Mouse (Mus musculus): ENCODE measurements around the gene Plekha7. TPM values are rescaled to one million over a fixed set of nuclear protein-coding genes. Genes with fewer than 3 reads are reported as not detected.

Plekha7 gene
- polyA plus RNA-seq, 1 experiment from 2014 or later = 25.7 TPM

GRCm38 (mm10) chr7:116262508-116262907 lies 45.7 kb downstream of the Plekha7 start:
- Histone ChIP-seq H3K36me3 (ENCODE audit: control insufficient read depth, insufficient read depth, low read length) (no peaks in the 10 kb centered on the region), H3K4me1 (ENCODE audit: control insufficient read depth, insufficient read depth, low read length) (peaks cover 30% of the 10 kb centered on the region), H3K9me3 (replicated peaks; ENCODE audit: control insufficient read depth, low read length) (no peaks in the 10 kb centered on the region), H3K27ac (ENCODE audit: low read depth, low read length) (no peak overlapping the region), H3K9ac (ENCODE audit: low read depth, low read length) (no peak overlapping the region; the same call in 1 of the 2 replicates), H3K4me3 (ENCODE audit: low read depth, low read length) (no peak overlapping the region), H3K4me2 (no peak overlapping the region), H3K27me3 (ENCODE audit: control insufficient read depth, insufficient read depth, low read length) (no peaks in the 10 kb centered on the region)
- no peak for ATAC-seq (replicated peaks; ENCODE audit: insufficient number of reproducible peaks, low FRiP score, low TSS enrichment)
- WGBS (ENCODE audit: insufficient replicate concordance) = 30% methylated on average over 2 of the region's 2 CpGs

DNA sequence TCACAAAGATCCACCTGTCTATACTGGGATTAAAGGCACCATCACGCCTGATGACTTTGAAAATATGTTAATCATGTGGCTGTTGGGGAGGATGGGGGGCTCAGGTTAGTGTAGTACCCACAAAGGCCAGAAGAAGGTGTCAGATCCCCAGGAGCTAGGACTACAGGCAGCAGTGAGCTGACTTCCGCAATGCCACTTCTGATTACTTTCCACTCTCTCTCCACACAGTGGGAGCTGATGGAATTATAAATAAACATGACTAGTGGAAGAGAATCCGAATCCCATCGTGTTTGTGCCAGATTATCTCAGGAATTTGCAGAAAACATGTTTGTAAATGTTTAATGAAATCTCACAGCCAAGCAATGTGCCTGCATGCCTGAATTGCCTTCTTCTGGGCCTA lies 46.1 kb downstream of the Plekha7 start:
- H3K27ac ChIP-seq (ENCODE audit: low read depth, low read length) = no peak overlapping the region
- H3K4me2 ChIP-seq = no peak overlapping the region
- WGBS (ENCODE audit: insufficient replicate concordance) = 30% methylated on average over 4 of the region's 4 CpGs
- no peak overlapping the region for H3K4me3 ChIP-seq (ENCODE audit: low read depth, low read length)
- no peaks in the 10 kb centered on the region for H3K27me3 ChIP-seq (ENCODE audit: control insufficient read depth, insufficient read depth, low read length)
- ATAC-seq (replicated peaks; ENCODE audit: insufficient number of reproducible peaks, low FRiP score, low TSS enrichment) = no peak
- H3K36me3 ChIP-seq (ENCODE audit: control insufficient read depth, insufficient read depth, low read length) = no peaks in the 10 kb centered on the region
- H3K4me1 ChIP-seq (ENCODE audit: control insufficient read depth, insufficient read depth, low read length) = peaks cover 30% of the 10 kb centered on the region
- H3K9ac ChIP-seq (ENCODE audit: low read depth, low read length) = no peak overlapping the region
- H3K9me3 ChIP-seq (replicated peaks; ENCODE audit: control insufficient read depth, low read length) = no peaks in the 10 kb centered on the region

DNA sequence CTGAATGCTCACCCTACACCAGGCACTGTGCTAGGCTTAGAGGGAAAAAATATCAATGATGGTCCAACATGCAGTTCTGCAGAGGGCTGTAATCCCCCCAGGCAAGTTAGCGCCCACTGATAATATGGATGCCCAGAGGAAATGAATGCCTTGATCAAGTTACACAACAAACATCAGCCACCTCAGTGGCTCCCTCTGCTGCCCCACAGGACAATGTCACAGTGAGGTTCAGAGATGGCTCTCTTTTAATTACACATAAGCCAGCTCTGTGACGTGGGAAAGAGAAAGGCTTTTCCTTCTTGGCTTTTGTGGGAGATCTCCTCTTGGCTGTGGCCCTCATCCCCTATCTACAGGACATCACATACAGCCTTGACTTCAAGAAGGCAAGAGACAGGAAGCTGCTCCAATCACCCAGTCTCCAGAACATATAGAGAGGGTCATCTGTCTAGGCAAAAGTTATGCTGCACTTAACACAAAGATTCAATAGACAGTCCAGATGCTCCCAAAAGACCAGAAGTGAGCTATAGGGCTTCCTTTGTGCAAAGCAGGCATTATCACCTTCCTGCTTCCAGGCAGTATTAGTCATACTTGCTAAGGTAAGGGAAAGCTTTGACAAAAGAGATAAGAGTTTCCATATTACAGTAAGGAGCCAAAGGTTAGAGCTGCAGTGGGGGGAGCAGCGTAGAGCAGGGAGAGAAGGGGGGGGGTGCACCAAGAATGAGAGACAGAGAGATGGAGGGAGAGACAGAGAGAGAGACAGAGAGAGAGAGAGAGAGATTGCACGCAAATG lies 47.2 kb downstream of the Plekha7 start:
- Histone ChIP-seq H3K36me3 (ENCODE audit: control insufficient read depth, insufficient read depth, low read length) (no peaks in the 10 kb centered on the region), H3K9ac (ENCODE audit: low read depth, low read length) (no peak overlapping the region; the same call in 1 of the 2 replicates), H3K4me3 (ENCODE audit: low read depth, low read length) (no peak overlapping the region), H3K27me3 (ENCODE audit: control insufficient read depth, insufficient read depth, low read length) (no peaks in the 10 kb centered on the region), H3K4me2 (no peak overlapping the region), H3K27ac (ENCODE audit: low read depth, low read length) (no peak overlapping the region), H3K4me1 (ENCODE audit: control insufficient read depth, insufficient read depth, low read length) (peaks cover 30% of the 10 kb centered on the region), H3K9me3 (replicated peaks; ENCODE audit: control insufficient read depth, low read length) (no peaks in the 10 kb centered on the region)
- no peak for ATAC-seq (replicated peaks; ENCODE audit: insufficient number of reproducible peaks, low FRiP score, low TSS enrichment)
- 49% methylated on average over 4 of the region's 4 CpGs for WGBS (ENCODE audit: insufficient replicate concordance)

GRCm38 (mm10) chr7:116258464-116259185 lies 49.6 kb downstream of the Plekha7 start:
- H3K9ac ChIP-seq (ENCODE audit: low read depth, low read length) = no peak overlapping the region
- WGBS (ENCODE audit: insufficient replicate concordance) = 76% methylated on average over 17 of the region's 17 CpGs

DNA sequence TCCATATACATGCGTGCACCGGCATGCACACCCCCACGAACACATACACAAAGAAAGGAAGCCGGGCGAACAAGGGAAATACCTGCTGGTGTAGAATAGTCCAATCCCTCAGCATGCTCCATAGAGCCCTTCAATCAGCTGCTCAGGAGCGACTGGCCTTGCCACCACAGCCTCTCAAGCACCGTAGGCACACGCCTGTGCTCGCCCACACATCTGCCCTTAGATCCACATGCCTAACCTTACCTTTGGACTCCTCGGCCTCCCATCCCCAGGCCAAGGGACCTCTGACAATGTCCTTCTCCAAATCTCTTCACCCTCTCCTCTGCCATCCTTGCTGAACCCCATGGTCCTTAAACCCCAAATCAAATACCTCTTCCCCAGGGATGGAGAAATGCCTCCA lies 50.2 kb downstream of the Plekha7 start:
- no peaks in the 10 kb centered on the region for H3K27me3 ChIP-seq (ENCODE audit: control insufficient read depth, insufficient read depth, low read length)
- no peak overlapping the region for H3K4me3 ChIP-seq (ENCODE audit: low read depth, low read length)
- H3K4me1 ChIP-seq (ENCODE audit: control insufficient read depth, insufficient read depth, low read length) = peaks cover 16% of the 10 kb centered on the region
- no peak overlapping the region for H3K9ac ChIP-seq (ENCODE audit: low read depth, low read length)
- no peak overlapping the region for H3K27ac ChIP-seq (ENCODE audit: low read depth, low read length)
- no peaks in the 10 kb centered on the region for H3K36me3 ChIP-seq (ENCODE audit: control insufficient read depth, insufficient read depth, low read length)
- 90% methylated on average over 10 of the region's 10 CpGs for WGBS (ENCODE audit: insufficient replicate concordance)
- no peaks in the 10 kb centered on the region for H3K9me3 ChIP-seq (replicated peaks; ENCODE audit: control insufficient read depth, low read length)
- no peak overlapping the region for H3K4me2 ChIP-seq
- no peak for ATAC-seq (replicated peaks; ENCODE audit: insufficient number of reproducible peaks, low FRiP score, low TSS enrichment)

More at GRCm38 (mm10) chr7:116258464-116259185, 49.6 kb downstream of the Plekha7 start:
- Histone ChIP-seq H3K27me3 (ENCODE audit: control insufficient read depth, insufficient read depth, low read length) (no peaks in the 10 kb centered on the region), H3K9me3 (replicated peaks; ENCODE audit: control insufficient read depth, low read length) (no peaks in the 10 kb centered on the region), H3K36me3 (ENCODE audit: control insufficient read depth, insufficient read depth, low read length) (no peaks in the 10 kb centered on the region), H3K27ac (ENCODE audit: low read depth, low read length) (no peak overlapping the region; the same call in 1 of the 2 replicates), H3K4me2 (no peak overlapping the region), H3K4me1 (ENCODE audit: control insufficient read depth, insufficient read depth, low read length) (peaks cover 23% of the 10 kb centered on the region), H3K4me3 (ENCODE audit: low read depth, low read length) (no peak overlapping the region)
- ATAC-seq (replicated peaks; ENCODE audit: insufficient number of reproducible peaks, low FRiP score, low TSS enrichment) = no peak

DNA sequence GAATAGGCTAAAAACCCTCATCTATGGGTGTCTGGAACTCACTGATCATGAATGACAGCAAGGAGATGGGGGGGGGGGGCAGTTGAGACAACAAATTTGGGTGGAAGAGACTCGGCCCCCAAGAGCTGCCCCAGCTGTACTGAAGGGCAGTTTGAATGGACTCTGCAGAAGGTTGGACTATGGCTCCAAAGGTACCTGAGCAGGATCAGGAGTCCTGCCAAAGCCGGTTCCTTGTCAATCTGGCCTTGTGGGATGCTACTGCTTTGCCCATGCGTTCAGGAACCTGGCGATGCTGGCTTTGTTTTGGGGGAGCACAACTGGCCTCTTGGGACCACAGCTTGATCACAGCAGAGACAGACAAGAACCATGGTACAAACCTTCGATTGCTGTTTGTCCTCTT lies 52.5 kb downstream of the Plekha7 start:
- no peak overlapping the region for H3K9ac ChIP-seq (ENCODE audit: low read depth, low read length)
- no peak overlapping the region for H3K4me3 ChIP-seq (ENCODE audit: low read depth, low read length)
- H3K27ac ChIP-seq (ENCODE audit: low read depth, low read length) = no peak overlapping the region
- H3K27me3 ChIP-seq (ENCODE audit: control insufficient read depth, insufficient read depth, low read length) = no peaks in the 10 kb centered on the region
- no peaks in the 10 kb centered on the region for H3K9me3 ChIP-seq (replicated peaks; ENCODE audit: control insufficient read depth, low read length)
- no peaks in the 10 kb centered on the region; the same call in none of the 2 replicates for H3K4me1 ChIP-seq (ENCODE audit: control insufficient read depth, insufficient read depth, low read length)
- 75% methylated on average over 5 of the region's 5 CpGs for WGBS (ENCODE audit: insufficient replicate concordance)
- no peak overlapping the region for H3K4me2 ChIP-seq
- no peaks in the 10 kb centered on the region for H3K36me3 ChIP-seq (ENCODE audit: control insufficient read depth, insufficient read depth, low read length)
- ATAC-seq (replicated peaks; ENCODE audit: insufficient number of reproducible peaks, low FRiP score, low TSS enrichment) = no peak

GRCm38 (mm10) chr7:116254660-116255059 lies 53.5 kb downstream of the Plekha7 start:
- no peak for ATAC-seq (replicated peaks; ENCODE audit: insufficient number of reproducible peaks, low FRiP score, low TSS enrichment)
- Histone ChIP-seq H3K36me3 (ENCODE audit: control insufficient read depth, insufficient read depth, low read length) (no peaks in the 10 kb centered on the region), H3K4me2 (no peak overlapping the region), H3K4me1 (ENCODE audit: control insufficient read depth, insufficient read depth, low read length) (no peaks in the 10 kb centered on the region; the same call in 1 of the 2 replicates), H3K9ac (ENCODE audit: low read depth, low read length) (no peak overlapping the region), H3K4me3 (ENCODE audit: low read depth, low read length) (no peak overlapping the region), H3K27me3 (ENCODE audit: control insufficient read depth, insufficient read depth, low read length) (no peaks in the 10 kb centered on the region), H3K9me3 (replicated peaks; ENCODE audit: control insufficient read depth, low read length) (no peaks in the 10 kb centered on the region), H3K27ac (ENCODE audit: low read depth, low read length) (no peak overlapping the region)
- WGBS (ENCODE audit: insufficient replicate concordance) = 87% methylated on average over 5 of the region's 5 CpGs

DNA sequence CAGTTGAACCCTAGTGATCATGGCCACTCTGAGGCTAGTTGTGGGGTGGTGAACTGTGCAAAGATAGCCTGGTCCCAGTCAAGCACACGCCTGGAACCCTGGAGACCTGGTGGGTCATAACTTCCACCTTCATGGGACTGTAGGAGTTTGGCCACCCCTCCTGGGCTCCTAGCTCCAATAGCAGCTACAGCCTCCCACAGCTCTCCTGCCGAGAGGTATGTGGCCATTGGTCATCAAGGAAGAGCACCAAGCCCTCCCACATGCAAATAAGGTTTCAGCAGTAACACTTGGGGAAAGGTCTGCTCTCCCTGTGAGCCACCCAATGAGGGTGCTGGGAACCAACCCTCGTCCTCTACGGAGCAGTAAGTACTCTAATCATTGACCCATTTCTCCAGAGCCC lies 55.7 kb downstream of the Plekha7 start:
- ATAC-seq (replicated peaks; ENCODE audit: insufficient number of reproducible peaks, low FRiP score, low TSS enrichment) = no peak
- H3K4me2 ChIP-seq = no peak overlapping the region
- H3K4me3 ChIP-seq (ENCODE audit: low read depth, low read length) = no peak overlapping the region
- H3K27ac ChIP-seq (ENCODE audit: low read depth, low read length) = no peak overlapping the region
- H3K9me3 ChIP-seq (replicated peaks; ENCODE audit: control insufficient read depth, low read length) = no peaks in the 10 kb centered on the region
- H3K4me1 ChIP-seq (ENCODE audit: control insufficient read depth, insufficient read depth, low read length) = no peaks in the 10 kb centered on the region
- no peak overlapping the region for H3K9ac ChIP-seq (ENCODE audit: low read depth, low read length)
- H3K36me3 ChIP-seq (ENCODE audit: control insufficient read depth, insufficient read depth, low read length) = no peaks in the 10 kb centered on the region
- WGBS (ENCODE audit: insufficient replicate concordance) = 83% methylated on average over 4 of the region's 4 CpGs
- H3K27me3 ChIP-seq (ENCODE audit: control insufficient read depth, insufficient read depth, low read length) = no peaks in the 10 kb centered on the region
